16 mouse cellular contexts compared by ENCODE assay signal in genomic region chr17:31290859-31291258, GRCm38 (mm10). TPM values are rescaled to one million over a fixed set of nuclear protein-coding genes. Genes with fewer than 3 reads are reported as not detected.
DNase-seq lines count a peak whose midpoint lies in the region; ATAC-seq and TF ChIP-seq lines count a peak whose summit lies in the region.
"Had no signal": no experiment of that assay in that cellular context is flagged by ENCODE, and none has a peak within 500 bp of the region (broad histone marks: within the 10 kb centered on the region; RNA-seq: fewer than 3 reads in every experiment).

No protein-coding gene starts in this region.

- no peaks in the 10 kb centered on the region for H3K27me3 ChIP-seq in kidney, adult 2 months (replicated peaks; ENCODE audit: control insufficient read depth, insufficient read depth, low read length)
- no peaks in the 10 kb centered on the region for H3K27me3 ChIP-seq in forebrain, embryonic 16.5 days (replicated peaks; ENCODE audit: control insufficient read depth, insufficient read depth, low read length)
- H3K27me3 ChIP-seq: hindbrain, embryonic 15.5 days; Patski had no signal

- H3K4me1 ChIP-seq in kidney, adult 2 months (ENCODE audit: control insufficient read depth, insufficient read depth, low read length), result no peaks in the 10 kb centered on the region
- peaks cover 8% of the 10 kb centered on the region for H3K4me1 ChIP-seq in forebrain, embryonic 16.5 days (replicated peaks; ENCODE audit: control insufficient read depth, insufficient read depth, low read length)

- TF ChIP-seq POLR2A in kidney, adult 2 months (IDR thresholded peaks at IDR 0.05; ENCODE audit: low read depth, low read length), result no peak

- no peak for TF ChIP-seq CTCF in kidney, adult 2 months (conservative IDR thresholded peaks at IDR 0.05; ENCODE audit: insufficient read depth, insufficient read length, low read depth, low read length)

- H3K4me2 ChIP-seq in forebrain, embryonic 16.5 days (ENCODE audit: low read length), result no peak overlapping the region
- H3K4me2 ChIP-seq: embryonic facial prominence, embryonic 13.5 days; hindbrain, embryonic 15.5 days; limb, embryonic 15.5 days had no signal

- no peak overlapping the region for H3K9ac ChIP-seq in forebrain, embryonic 16.5 days (replicated peaks; ENCODE audit: low read depth, low read length)
- H3K9ac ChIP-seq: embryonic facial prominence, embryonic 13.5 days; hindbrain, embryonic 15.5 days; limb, embryonic 15.5 days had no signal

- peak; percentile 74 for ATAC-seq in common myeloid progenitor, adult 5-6 weeks (replicated peaks; ENCODE audit: low read depth, poor library complexity, severe bottlenecking)
- ATAC-seq in megakaryocyte, adult 5-6 weeks (ENCODE audit: poor library complexity, severe bottlenecking), result peak; percentile 62
- ATAC-seq in forebrain, embryonic 16.5 days, result no peak
- ATAC-seq: intestine, postnatal 0 days; Patski had no signal

- WGBS in kidney, adult 2 months, result 60% methylated on average over 6 of the region's 6 CpGs
- WGBS in forebrain, embryonic 16.5 days, result 79% methylated on average over 6 of the region's 6 CpGs

- DNase-seq in kidney, adult 2 months, result peak; percentile 53
- no peak for DNase-seq in kidney, adult 11 months
- DNase-seq in lung, postnatal 25 days (ENCODE audit: low spot score), result peak; percentile 42
- no peak for DNase-seq in lung, postnatal 10 days
- no peak for DNase-seq in gastrocnemius, postnatal 10 days
- DNase-seq: cerebellum, adult 18-20 months; heart, postnatal 10 days had no signal

- no peaks in the 10 kb centered on the region for H3K9me3 ChIP-seq in forebrain, embryonic 16.5 days (ENCODE audit: control insufficient read depth, low read length)
- H3K9me3 ChIP-seq: embryonic facial prominence, embryonic 13.5 days; hindbrain, embryonic 15.5 days; limb, embryonic 15.5 days; midbrain, embryonic 10.5 days had no signal

- H3K36me3 ChIP-seq in kidney, adult 2 months (ENCODE audit: control insufficient read depth, insufficient read depth, low read length), result no peaks in the 10 kb centered on the region
- no peaks in the 10 kb centered on the region for H3K36me3 ChIP-seq in forebrain, embryonic 16.5 days (ENCODE audit: control insufficient read depth, insufficient read depth)
- H3K36me3 ChIP-seq: embryonic facial prominence, embryonic 13.5 days; hindbrain, embryonic 15.5 days; limb, embryonic 15.5 days; midbrain, embryonic 10.5 days had no signal

- H3K27ac ChIP-seq in kidney, adult 2 months (ENCODE audit: insufficient read depth, low read depth, low read length), result no peak overlapping the region
- no peak overlapping the region for H3K27ac ChIP-seq in forebrain, embryonic 16.5 days (ENCODE audit: low read length)
- H3K27ac ChIP-seq: embryonic facial prominence, embryonic 13.5 days; hindbrain, embryonic 15.5 days; limb, embryonic 15.5 days; midbrain, embryonic 10.5 days had no signal

- no peak overlapping the region for H3K4me3 ChIP-seq in kidney, adult 2 months (ENCODE audit: insufficient read depth, low read depth, low read length)
- no peak overlapping the region for H3K4me3 ChIP-seq in forebrain, embryonic 16.5 days (replicated peaks; ENCODE audit: low read length)
- H3K4me3 ChIP-seq: embryonic facial prominence, embryonic 13.5 days; hindbrain, embryonic 15.5 days; limb, embryonic 15.5 days; midbrain, embryonic 10.5 days had no signal

RNA-seq across cellular contexts. Expression of gene Slc37a1, which starts 4.3 kb away (rescaled TPM):
- 6.3 and 6.5 TPM in 2 replicates for polyA plus RNA-seq in kidney, adult 2 months (2012; rRNA removed)
- 9.4 and 10.7 TPM in 2 replicates for total RNA-seq in common myeloid progenitor, adult 5-6 weeks (2017)
- total RNA-seq in megakaryocyte, adult 5-6 weeks (2015), result 6.3 and 8.1 TPM in 2 replicates
- total RNA-seq in megakaryocyte, adult 5-6 weeks (2017), result 3.9 and 10.6 TPM in 2 replicates
- 9.9 and 14.2 TPM in 2 replicates for polyA plus RNA-seq in forebrain, embryonic 16.5 days (2015; fragmentation: Nextera tagmentation; extraction: Ambion mirVana)
- total RNA-seq in gastrocnemius, postnatal 10 days (2021), result 1 to 10 TPM; 2.4 to 2.6 TPM

RNA-seq across cellular contexts. Expression of gene Rsph1, which starts 13.7 kb away (rescaled TPM):
- polyA plus RNA-seq in kidney, adult 2 months (2012; rRNA removed), result 0.73 and 1.1 TPM in 2 replicates
- total RNA-seq in common myeloid progenitor, adult 5-6 weeks (2017), result not detected in 2 replicates
- 0.36 TPM in 2 replicates for total RNA-seq in megakaryocyte, adult 5-6 weeks (2015)
- 0.66 and 1.1 TPM in 2 replicates for total RNA-seq in megakaryocyte, adult 5-6 weeks (2017)
- polyA plus RNA-seq in forebrain, embryonic 16.5 days (2015; fragmentation: Nextera tagmentation; extraction: Ambion mirVana), result 3.7 and 4.5 TPM in 2 replicates
- total RNA-seq in gastrocnemius, postnatal 10 days (2021), result 1 to 10 TPM; 8.5 to 9.1 TPM

Comparison
In these comparisons a context has a peak if more than half of its experiments do, and no peak if none do; other contexts are left out.
1. DNase-seq: peak in kidney, adult 2 months (single experiment) and lung, postnatal 25 days (single experiment); none in kidney, adult 11 months (single experiment), lung, postnatal 10 days (single experiment) and gastrocnemius, postnatal 10 days (single experiment).